Mouse (Mus musculus) heart, embryonic 10.5 days (tissue): ENCODE results near the gene Chrm3. TPM values are rescaled to one million over a fixed set of nuclear protein-coding genes. Genes with fewer than 3 reads are reported as not detected.

Experiments used
- DNase-seq: peaks from one replicate; pipeline ENCODE4 v3.0.0-alpha.2; 2017; ENCODE audit warnings: low spot score
- H3K27ac ChIP-seq: fragments of 300-500 bp; sonication (generic); 2 replicates; pipeline ENCODE4 v1.5.1; 2016; ENCODE audit warnings: mild to moderate bottlenecking
- H3K27me3 ChIP-seq: fragments of 300-500 bp; sonication (generic); 2 replicates; pipeline ENCODE4 v1.6.1; 2016; ENCODE audit warnings: mild to moderate bottlenecking; ENCODE audit not compliant: poor library complexity, insufficient read depth, severe bottlenecking
- H3K36me3 ChIP-seq: fragments of 300-500 bp; sonication (generic); 2 replicates; pipeline ENCODE4 v1.6.1; 2016; ENCODE audit warnings: mild to moderate bottlenecking, moderate library complexity
- H3K4me1 ChIP-seq: fragments of 300-500 bp; sonication (generic); 2 replicates; pipeline ENCODE4 v1.6.1; 2016; ENCODE audit warnings: mild to moderate bottlenecking
- H3K4me3 ChIP-seq: fragments of 300-500 bp; sonication (generic); 2 replicates; pipeline ENCODE4 v1.5.1; 2016; ENCODE audit warnings: mild to moderate bottlenecking, moderate library complexity
- H3K9me3 ChIP-seq: fragments of 300-500 bp; sonication (generic); 2 replicates; pipeline ENCODE4 v1.6.1; 2016; ENCODE audit warnings: mild to moderate bottlenecking, moderate library complexity
- WGBS: fragments of 180-500 bp; shearing (Covaris S2); methylation state at CpG from one replicate; pipeline ENCODE4 v1.1.7; 2016; 5-methylcytosine and 5-hydroxymethylcytosine counted together
- polyA plus RNA-seq: library from polyadenylated mRNA; unstranded; fragments of >200 nt; fragmentation: Nextera tagmentation; extraction: Ambion mirVana; gene quantifications from 2 replicates; pipeline ENCODE4 v1.2.1, GENCODE M21; 2016

Chrm3 gene
- polyA plus RNA-seq, 1 experiment from 2014 or later = 0.39 TPM

- Histone ChIP-seq H3K4me1 (no peaks in the 10 kb centered on the region), H3K27ac (no peak overlapping the region), H3K36me3 (no peaks in the 10 kb centered on the region), H3K27me3 (no peaks in the 10 kb centered on the region), H3K9me3 (no peaks in the 10 kb centered on the region), H3K4me3 (no peak overlapping the region)
- WGBS = 46% methylated on average over 1 of the region's 1 CpGs
- no peak for DNase-seq
Observed at GRCm38 (mm10) chr13:10210522-10211244, 150.0 kb downstream of the Chrm3 start.

DNA sequence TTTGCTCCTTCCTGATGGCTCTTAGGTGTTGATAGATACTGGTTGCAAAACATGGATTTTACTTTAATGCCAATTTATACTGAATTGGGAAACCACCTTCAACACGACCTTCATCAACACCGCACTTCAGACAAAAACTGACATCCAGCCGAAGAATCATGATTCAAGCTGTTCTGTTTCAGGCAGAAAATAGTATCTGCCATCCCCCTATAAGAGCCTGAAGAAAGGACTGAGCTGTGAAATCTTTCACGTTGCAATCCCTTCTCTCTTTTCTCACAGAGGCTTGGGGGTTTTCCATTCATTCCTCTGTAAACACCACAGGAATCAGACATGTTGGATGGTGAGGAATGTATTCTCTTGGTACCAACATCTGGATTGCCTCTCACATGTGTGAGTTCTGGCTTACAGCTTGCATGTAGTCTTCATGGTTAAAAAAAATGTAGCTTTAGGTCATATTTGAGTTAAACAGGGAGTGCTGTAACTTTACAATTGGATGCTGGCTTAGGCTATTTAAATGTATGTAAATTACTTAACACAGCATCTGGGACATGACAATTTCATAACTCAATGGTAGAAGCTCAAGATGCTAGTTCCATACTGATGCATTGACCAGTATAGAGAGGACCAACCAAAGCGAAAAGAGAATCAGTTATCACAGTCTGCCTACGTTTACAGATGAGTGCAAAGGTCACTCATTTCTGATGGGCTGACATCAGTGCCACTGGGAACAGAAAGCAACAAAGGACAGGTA lies 161.3 kb downstream of the Chrm3 start:
- DNase-seq = no peak
- Histone ChIP-seq H3K9me3 (no peaks in the 10 kb centered on the region), H3K27me3 (no peaks in the 10 kb centered on the region), H3K36me3 (no peaks in the 10 kb centered on the region), H3K4me1 (no peaks in the 10 kb centered on the region), H3K4me3 (no peak overlapping the region), H3K27ac (no peak overlapping the region)
- WGBS = 79% methylated on average over 6 of the region's 6 CpGs

DNA sequence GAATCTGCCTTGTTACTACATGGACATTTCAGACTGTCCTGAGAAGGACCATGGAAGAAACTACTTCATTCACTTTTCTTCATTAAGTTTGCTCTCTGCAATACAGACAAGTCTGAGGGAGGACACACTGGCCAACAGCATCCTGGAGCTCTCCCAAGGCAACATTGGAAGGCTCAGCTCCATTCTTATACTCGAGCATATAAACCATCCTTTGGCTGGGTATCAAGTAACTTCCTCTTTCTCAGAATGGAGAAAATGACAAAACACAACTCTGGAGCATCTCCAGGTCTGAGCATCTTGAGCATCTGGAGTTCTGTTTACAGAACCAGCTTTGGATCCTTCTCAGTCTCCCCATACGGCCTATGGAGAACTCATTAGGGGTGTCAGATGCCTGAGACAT lies 170.8 kb downstream of the Chrm3 start:
- Histone ChIP-seq H3K36me3 (no peaks in the 10 kb centered on the region), H3K4me3 (no peak overlapping the region), H3K27me3 (no peaks in the 10 kb centered on the region), H3K4me1 (no peaks in the 10 kb centered on the region), H3K9me3 (no peaks in the 10 kb centered on the region), H3K27ac (no peak overlapping the region)
- DNase-seq = no peak
- WGBS = 71% methylated on average over 2 of the region's 2 CpGs

- Histone ChIP-seq H3K4me3 (no peak overlapping the region), H3K27me3 (no peaks in the 10 kb centered on the region), H3K36me3 (no peaks in the 10 kb centered on the region), H3K9me3 (no peaks in the 10 kb centered on the region), H3K4me1 (no peaks in the 10 kb centered on the region), H3K27ac (no peak overlapping the region)
- DNase-seq = no peak
- WGBS = 85% methylated on average over 3 of the region's 3 CpGs
Observed at GRCm38 (mm10) chr13:10187926-10188325, 172.7 kb downstream of the Chrm3 start.

DNA sequence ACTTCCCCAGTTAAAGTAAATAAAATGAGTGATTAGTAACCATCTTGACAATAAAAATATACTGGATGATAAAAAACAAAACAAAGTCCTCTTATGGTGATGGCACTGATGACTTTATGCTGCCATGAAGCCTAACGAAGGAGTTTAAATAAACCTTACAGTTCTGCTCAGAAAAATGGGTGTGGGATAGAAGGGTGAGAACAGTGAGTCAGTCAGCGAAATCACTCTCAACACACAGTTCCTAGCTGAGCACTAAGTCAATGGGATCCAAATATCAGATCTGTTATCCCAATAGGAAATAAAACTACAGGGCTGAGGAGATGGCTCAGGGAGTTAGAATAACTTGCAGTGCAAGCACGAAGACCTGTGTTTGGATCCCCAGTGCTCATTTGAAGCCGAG lies 176.8 kb downstream of the Chrm3 start:
- Histone ChIP-seq H3K36me3 (no peaks in the 10 kb centered on the region), H3K4me1 (no peaks in the 10 kb centered on the region), H3K27me3 (no peaks in the 10 kb centered on the region), H3K4me3 (no peak overlapping the region), H3K27ac (no peak overlapping the region), H3K9me3 (no peaks in the 10 kb centered on the region)
- DNase-seq = no peak
- WGBS = 76% methylated on average over 4 of the region's 4 CpGs

DNA sequence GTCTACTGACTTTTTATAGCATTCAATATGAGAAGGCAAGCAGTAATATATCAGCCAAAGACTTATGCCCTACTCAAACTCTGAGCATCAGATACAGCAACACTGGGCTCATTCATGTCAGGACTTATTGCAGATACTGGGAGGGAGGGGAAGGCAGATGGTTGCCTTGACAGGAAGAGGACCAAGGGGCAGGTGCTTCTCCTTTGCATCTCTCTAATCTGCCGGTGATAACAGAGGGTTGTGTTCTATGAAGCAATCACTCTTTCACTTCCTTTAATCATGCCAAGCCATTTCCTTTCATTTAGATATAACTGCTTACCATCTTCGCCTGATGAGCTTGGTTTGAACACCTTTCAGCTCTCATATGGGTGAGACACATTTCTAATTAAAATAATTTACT lies 177.9 kb downstream of the Chrm3 start:
- WGBS = 75% methylated on average over 2 of the region's 2 CpGs
- Histone ChIP-seq H3K4me1 (no peaks in the 10 kb centered on the region), H3K4me3 (no peak overlapping the region), H3K36me3 (no peaks in the 10 kb centered on the region), H3K27ac (no peak overlapping the region), H3K27me3 (no peaks in the 10 kb centered on the region), H3K9me3 (no peaks in the 10 kb centered on the region)
- no peak for DNase-seq

- 75% methylated on average over 2 of the region's 2 CpGs for WGBS
Observed at GRCm38 (mm10) chr13:10170529-10170928, 190.1 kb downstream of the Chrm3 start.

DNA sequence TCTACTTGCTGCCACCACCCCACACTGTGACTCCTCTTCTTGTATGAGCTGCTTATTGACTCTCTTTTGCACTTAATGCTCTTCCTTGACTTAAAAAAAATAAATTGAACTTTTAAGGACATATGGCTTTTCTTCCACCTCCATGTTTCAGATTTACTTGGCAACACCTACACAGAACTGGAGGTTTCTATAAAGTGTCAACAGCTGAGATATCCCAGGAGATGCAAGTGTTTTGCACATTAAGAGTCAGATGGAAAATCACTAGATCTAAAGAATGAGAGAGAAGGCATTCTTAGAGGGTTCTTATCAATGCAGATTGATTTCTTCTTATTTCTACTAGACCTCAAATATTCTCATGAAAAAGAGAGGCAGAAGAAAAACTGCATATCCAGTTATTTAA lies 197.3 kb downstream of the Chrm3 start:
- no peaks in the 10 kb centered on the region for H3K36me3 ChIP-seq
- H3K9me3 ChIP-seq = no peaks in the 10 kb centered on the region
- H3K27ac ChIP-seq = no peak overlapping the region
- H3K4me1 ChIP-seq = no peaks in the 10 kb centered on the region
- no peak overlapping the region for H3K4me3 ChIP-seq
- DNase-seq = no peak
- H3K27me3 ChIP-seq = no peaks in the 10 kb centered on the region

More at GRCm38 (mm10) chr13:10170529-10170928, 190.1 kb downstream of the Chrm3 start:
- H3K36me3 ChIP-seq = no peaks in the 10 kb centered on the region
- H3K9me3 ChIP-seq = no peaks in the 10 kb centered on the region
- no peak overlapping the region for H3K4me3 ChIP-seq
- no peaks in the 10 kb centered on the region for H3K27me3 ChIP-seq
- H3K4me1 ChIP-seq = no peaks in the 10 kb centered on the region
- DNase-seq = no peak
- no peak overlapping the region for H3K27ac ChIP-seq

DNA sequence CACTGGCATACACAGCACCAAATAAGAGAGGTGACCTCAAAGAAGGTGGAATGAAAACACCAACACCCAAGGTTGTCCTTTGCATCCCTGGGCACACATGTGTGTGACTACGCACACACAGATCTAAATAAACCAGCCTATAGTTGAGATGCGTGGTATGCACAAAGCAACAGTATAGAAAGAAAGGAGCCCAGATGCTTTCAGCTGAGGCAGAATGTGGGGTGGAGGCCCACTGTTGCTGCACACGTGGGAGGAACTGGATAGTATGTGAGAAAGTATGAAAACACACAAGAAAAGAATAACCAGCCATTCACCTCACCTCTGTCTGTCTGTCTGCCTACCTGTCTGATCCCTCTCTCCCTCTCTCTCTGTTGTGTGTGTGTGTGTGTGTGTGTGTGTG lies 203.2 kb downstream of the Chrm3 start:
- DNase-seq = no peak
- H3K4me1 ChIP-seq = no peaks in the 10 kb centered on the region
- H3K9me3 ChIP-seq = no peaks in the 10 kb centered on the region
- H3K4me3 ChIP-seq = no peak overlapping the region
- no peaks in the 10 kb centered on the region for H3K27me3 ChIP-seq
- H3K27ac ChIP-seq = no peak overlapping the region
- no peaks in the 10 kb centered on the region for H3K36me3 ChIP-seq
- 83% methylated on average over 3 of the region's 3 CpGs for WGBS

GRCm38 (mm10) chr13:10140573-10140972 lies 220.1 kb downstream of the Chrm3 start:
- Histone ChIP-seq H3K4me1 (no peaks in the 10 kb centered on the region), H3K27ac (no peak overlapping the region), H3K36me3 (no peaks in the 10 kb centered on the region), H3K9me3 (no peaks in the 10 kb centered on the region), H3K27me3 (no peaks in the 10 kb centered on the region), H3K4me3 (no peak overlapping the region)
- 79% methylated on average over 4 of the region's 4 CpGs for WGBS
- DNase-seq = no peak

DNA sequence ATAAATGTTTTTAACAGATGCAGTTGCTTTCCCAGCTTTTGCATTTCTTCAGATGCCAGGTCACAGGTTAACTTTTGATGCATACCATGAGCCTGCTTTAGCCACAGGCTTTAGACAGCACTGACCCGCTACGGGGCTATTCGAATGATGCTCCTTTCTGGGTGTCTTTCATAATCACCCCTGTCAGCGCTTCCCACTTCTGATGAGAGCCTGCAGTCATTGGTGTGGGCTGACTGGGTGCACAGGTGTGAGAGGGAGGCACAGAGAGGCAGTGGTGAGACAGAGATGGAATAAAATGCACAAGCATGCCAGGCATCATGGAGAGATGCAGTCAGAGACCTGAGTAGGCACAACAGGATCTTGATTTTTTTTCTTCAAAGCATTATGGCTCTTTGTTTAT lies 221.8 kb downstream of the Chrm3 start:
- Histone ChIP-seq H3K36me3 (no peaks in the 10 kb centered on the region), H3K4me3 (no peak overlapping the region), H3K27ac (no peak overlapping the region), H3K9me3 (no peaks in the 10 kb centered on the region), H3K27me3 (no peaks in the 10 kb centered on the region), H3K4me1 (no peaks in the 10 kb centered on the region)
- DNase-seq = no peak
- 82% methylated on average over 4 of the region's 4 CpGs for WGBS

GRCm38 (mm10) chr13:10131064-10131463 lies 229.6 kb downstream of the Chrm3 start:
- 82% methylated on average over 2 of the region's 2 CpGs for WGBS
- Histone ChIP-seq H3K4me3 (no peak overlapping the region), H3K27ac (no peak overlapping the region), H3K36me3 (no peaks in the 10 kb centered on the region), H3K9me3 (no peaks in the 10 kb centered on the region), H3K27me3 (no peaks in the 10 kb centered on the region), H3K4me1 (no peaks in the 10 kb centered on the region)
- no peak for DNase-seq

DNA sequence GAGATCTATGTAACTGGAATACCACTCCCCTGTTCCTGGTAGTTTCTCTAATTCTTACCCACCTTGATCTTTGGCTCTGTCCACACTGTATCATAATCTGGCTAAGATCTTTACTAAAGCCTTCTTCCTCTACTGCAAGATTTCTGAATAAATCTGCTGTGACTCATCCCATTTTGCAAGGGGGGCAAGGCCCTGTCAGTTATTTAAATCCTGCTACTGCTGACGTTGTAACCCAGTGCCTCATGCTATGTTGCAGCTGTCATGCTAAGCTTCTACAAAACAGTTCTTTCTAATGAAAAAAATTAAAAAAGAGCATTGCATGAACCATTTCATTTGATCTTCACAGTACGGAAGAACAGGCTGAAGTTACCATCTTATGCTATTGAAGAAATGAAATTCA lies 248.4 kb downstream of the Chrm3 start:
- H3K27me3 ChIP-seq = no peaks in the 10 kb centered on the region
- no peak overlapping the region for H3K27ac ChIP-seq
- H3K4me1 ChIP-seq = no peaks in the 10 kb centered on the region
- no peaks in the 10 kb centered on the region for H3K9me3 ChIP-seq
- no peaks in the 10 kb centered on the region for H3K36me3 ChIP-seq
- no peak overlapping the region for H3K4me3 ChIP-seq
- 83% methylated on average over 2 of the region's 2 CpGs for WGBS
- DNase-seq = no peak
